Mouse (Mus musculus) brain, embryonic 14.5 days (tissue): ENCODE results near the gene Hdgf.

ENCODE experiments used
- CTCF ChIP-seq: fragments of 200-500 bp; IDR thresholded peaks from 2 replicates; pipeline ENCODE4 v1.5.1; 2012; ENCODE audit warnings: inconsistent platforms, mild to moderate bottlenecking, moderate library complexity, borderline replicate concordance; ENCODE audit not compliant: insufficient read depth, insufficient read length; ENCODE audit errors: extremely low read depth
- POLR2A ChIP-seq: fragments of 200-500 bp; IDR thresholded peaks from 2 replicates; pipeline ENCODE4 v1.6.1; 2012; ENCODE audit warnings: mild to moderate bottlenecking, inconsistent platforms, borderline replicate concordance; ENCODE audit not compliant: poor library complexity, insufficient read depth, insufficient read length, severe bottlenecking; ENCODE audit errors: extremely low read depth

DNA sequence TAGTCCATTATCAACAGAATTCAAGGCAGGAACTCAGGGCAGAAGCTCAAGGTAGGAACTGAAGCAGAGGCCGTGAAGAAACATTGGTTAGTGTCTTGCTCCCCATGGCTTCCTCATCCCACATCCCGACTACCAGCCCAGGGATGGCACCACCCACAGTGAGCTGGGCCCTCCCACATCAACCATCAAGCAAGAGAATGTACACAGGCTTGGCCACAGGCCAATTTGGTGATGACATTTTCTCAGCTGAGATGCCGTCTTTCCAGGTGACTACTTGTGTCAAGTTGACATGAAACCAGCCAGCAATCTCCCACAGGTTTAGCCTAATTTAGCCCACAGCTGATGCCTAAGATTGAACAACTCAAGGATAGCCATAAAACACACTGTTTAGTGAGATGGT lies 6.9 kb upstream of the Hdgf start:
- TF ChIP-seq CTCF (no peak), POLR2A (no peak)
